Mouse (Mus musculus): ENCODE results near the gene Cenpt. TPM values are rescaled to one million over a fixed set of nuclear protein-coding genes. Genes with fewer than 3 reads are reported as not detected.

The Cenpt gene
- polyA plus RNA-seq, 1 experiment from 2014 or later, result 9.3 TPM

- H3K9ac ChIP-seq (ENCODE audit: low read depth, low read length), result peak overlapping the region; percentile 97
- no peak for TF ChIP-seq CTCF (IDR thresholded peaks at IDR 0.05; ENCODE audit: low read depth)
Observed at GRCm38 (mm10) chr8:105826379-105826778, 26.7 kb downstream of the Cenpt start.

GRCm38 (mm10) chr8:105825506-105825905 is 27.6 kb downstream of the Cenpt start:
- H3K9me3 ChIP-seq (ENCODE audit: control insufficient read depth), result no peaks in the 10 kb centered on the region
- H3K4me3 ChIP-seq (ENCODE audit: low read depth, low read length), result no peak overlapping the region; the same call in 1 of the 2 replicates
- no peak overlapping the region for H3K27ac ChIP-seq (ENCODE audit: low read depth, low read length)

More at GRCm38 (mm10) chr8:105826379-105826778, 26.7 kb downstream of the Cenpt start:
- no peak for ATAC-seq
- Histone ChIP-seq H3K9me3 (ENCODE audit: control insufficient read depth) (no peaks in the 10 kb centered on the region), H3K4me3 (ENCODE audit: low read depth, low read length) (peak overlapping the region; percentile 96), H3K27me3 (replicated peaks; ENCODE audit: control insufficient read depth, insufficient read depth, low read length) (no peaks in the 10 kb centered on the region), H3K27ac (ENCODE audit: low read depth, low read length) (peak overlapping the region; percentile 64; the same call in 1 of the 2 replicates), H3K36me3 (ENCODE audit: control insufficient read depth, insufficient read depth) (peaks cover 20% of the 10 kb centered on the region), H3K4me1 (replicated peaks; ENCODE audit: control insufficient read depth, insufficient read depth, low read length) (peaks cover 6% of the 10 kb centered on the region), H3K4me2 (replicated peaks; ENCODE audit: low read depth) (peak overlapping the region; percentile 73)
- WGBS, result under 1% methylated on average over 4 of the region's 4 CpGs

GRCm38 (mm10) chr8:105820925-105821324 is 32.2 kb downstream of the Cenpt start:
- no peak overlapping the region for H3K27ac ChIP-seq (ENCODE audit: low read depth, low read length)
- no peak overlapping the region for H3K4me3 ChIP-seq (ENCODE audit: low read depth, low read length)
- H3K9me3 ChIP-seq (ENCODE audit: control insufficient read depth), result no peaks in the 10 kb centered on the region
- no peak overlapping the region for H3K9ac ChIP-seq (ENCODE audit: low read depth, low read length)
- no peak overlapping the region for H3K4me2 ChIP-seq (replicated peaks; ENCODE audit: low read depth)
- H3K4me1 ChIP-seq (replicated peaks; ENCODE audit: control insufficient read depth, insufficient read depth, low read length), result peaks cover 2% of the 10 kb centered on the region
- ATAC-seq, result peak; percentile 41; the same call in 1 of the 2 replicates
- peaks cover 36% of the 10 kb centered on the region for H3K36me3 ChIP-seq (ENCODE audit: control insufficient read depth, insufficient read depth)
- no peaks in the 10 kb centered on the region for H3K27me3 ChIP-seq (replicated peaks; ENCODE audit: control insufficient read depth, insufficient read depth, low read length)
- WGBS, result 96% methylated on average over 1 of the region's 1 CpGs
- TF ChIP-seq CTCF (IDR thresholded peaks at IDR 0.05; ENCODE audit: low read depth), result no peak

More at GRCm38 (mm10) chr8:105825506-105825905, 27.6 kb downstream of the Cenpt start:
- Histone ChIP-seq H3K36me3 (ENCODE audit: control insufficient read depth, insufficient read depth) (peaks cover 28% of the 10 kb centered on the region), H3K4me2 (replicated peaks; ENCODE audit: low read depth) (peak overlapping the region; percentile 73; the same call in 1 of the 2 replicates), H3K27me3 (replicated peaks; ENCODE audit: control insufficient read depth, insufficient read depth, low read length) (no peaks in the 10 kb centered on the region), H3K9ac (ENCODE audit: low read depth, low read length) (no peak overlapping the region), H3K4me1 (replicated peaks; ENCODE audit: control insufficient read depth, insufficient read depth, low read length) (peaks cover 6% of the 10 kb centered on the region)
- TF ChIP-seq CTCF (IDR thresholded peaks at IDR 0.05; ENCODE audit: low read depth), result no peak
- no peak for ATAC-seq
- 64% methylated on average over 4 of the region's 4 CpGs for whole genome bisulfite sequencing

DNA sequence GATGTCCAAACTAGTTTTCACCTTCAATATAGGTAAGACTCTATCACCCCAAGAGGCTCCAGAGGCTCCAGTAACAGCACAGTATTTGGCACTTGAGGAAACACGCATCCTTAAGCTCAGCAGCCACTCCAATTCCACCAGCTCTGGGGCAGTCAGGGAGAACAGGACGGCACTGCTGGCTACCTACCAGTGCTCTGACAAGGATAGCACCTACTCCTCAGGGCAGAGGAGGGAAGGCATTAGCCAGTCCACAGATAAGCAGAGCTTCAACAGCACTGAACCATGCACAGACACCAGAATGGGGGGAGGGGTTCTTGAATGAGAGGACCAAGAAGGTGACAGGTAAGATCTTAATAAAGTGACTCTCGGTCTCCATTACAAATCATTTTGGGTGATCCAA is 33.4 kb downstream of the Cenpt start:
- Histone ChIP-seq H3K9ac (ENCODE audit: low read depth, low read length) (no peak overlapping the region), H3K4me2 (replicated peaks; ENCODE audit: low read depth) (no peak overlapping the region), H3K4me3 (ENCODE audit: low read depth, low read length) (no peak overlapping the region), H3K27me3 (replicated peaks; ENCODE audit: control insufficient read depth, insufficient read depth, low read length) (no peaks in the 10 kb centered on the region), H3K9me3 (ENCODE audit: control insufficient read depth) (no peaks in the 10 kb centered on the region), H3K36me3 (ENCODE audit: control insufficient read depth, insufficient read depth) (peaks cover 36% of the 10 kb centered on the region), H3K27ac (ENCODE audit: low read depth, low read length) (no peak overlapping the region), H3K4me1 (replicated peaks; ENCODE audit: control insufficient read depth, insufficient read depth, low read length) (no peaks in the 10 kb centered on the region; the same call in 1 of the 2 replicates)
- ATAC-seq, result no peak
- 93% methylated on average over 3 of the region's 3 CpGs for whole genome bisulfite sequencing
- no peak for TF ChIP-seq CTCF (IDR thresholded peaks at IDR 0.05; ENCODE audit: low read depth)

- peaks cover under 1% of the 10 kb centered on the region; the same call in 1 of the 2 replicates for H3K36me3 ChIP-seq (ENCODE audit: control insufficient read depth, insufficient read depth)
- no peak for TF ChIP-seq CTCF (IDR thresholded peaks at IDR 0.05; ENCODE audit: low read depth)
- no peaks in the 10 kb centered on the region for H3K27me3 ChIP-seq (replicated peaks; ENCODE audit: control insufficient read depth, insufficient read depth, low read length)
- H3K27ac ChIP-seq (ENCODE audit: low read depth, low read length), result no peak overlapping the region
- H3K4me2 ChIP-seq (replicated peaks; ENCODE audit: low read depth), result no peak overlapping the region
- no peak overlapping the region for H3K9ac ChIP-seq (ENCODE audit: low read depth, low read length)
- 99% methylated on average over 6 of the region's 6 CpGs for WGBS
- no peaks in the 10 kb centered on the region for H3K4me1 ChIP-seq (replicated peaks; ENCODE audit: control insufficient read depth, insufficient read depth, low read length)
- H3K9me3 ChIP-seq (ENCODE audit: control insufficient read depth), result no peaks in the 10 kb centered on the region
- no peak overlapping the region for H3K4me3 ChIP-seq (ENCODE audit: low read depth, low read length)
- ATAC-seq, result no peak
Observed at GRCm38 (mm10) chr8:105813241-105813640, 39.8 kb downstream of the Cenpt start.

DNA sequence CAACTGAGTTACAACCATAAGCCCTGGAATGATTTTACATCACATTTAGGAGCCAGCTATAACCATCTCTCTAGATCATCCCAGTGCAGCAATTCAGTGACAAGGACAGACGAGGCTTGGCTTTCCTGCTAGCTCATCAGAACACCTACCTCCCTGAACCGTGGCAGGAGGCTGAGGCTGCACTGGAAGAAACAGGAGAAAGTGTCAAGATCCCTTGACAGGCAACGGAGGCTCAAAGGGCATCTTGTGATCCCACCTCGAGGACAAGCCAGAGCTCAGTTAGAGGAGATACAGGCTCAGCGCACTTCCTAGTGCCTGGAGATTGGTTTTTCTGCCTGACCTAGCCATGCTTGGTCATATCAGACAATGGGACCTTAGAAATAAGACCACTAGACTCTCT is 40.6 kb downstream of the Cenpt start:
- no peaks in the 10 kb centered on the region for H3K4me1 ChIP-seq (replicated peaks; ENCODE audit: control insufficient read depth, insufficient read depth, low read length)
- 60% methylated on average over 5 of the region's 5 CpGs for WGBS
- H3K27me3 ChIP-seq (replicated peaks; ENCODE audit: control insufficient read depth, insufficient read depth, low read length), result no peaks in the 10 kb centered on the region
- no peak for ATAC-seq
- H3K36me3 ChIP-seq (ENCODE audit: control insufficient read depth, insufficient read depth), result no peaks in the 10 kb centered on the region; the same call in 1 of the 2 replicates
- H3K9me3 ChIP-seq (ENCODE audit: control insufficient read depth), result no peaks in the 10 kb centered on the region
- no peak overlapping the region for H3K4me3 ChIP-seq (ENCODE audit: low read depth, low read length)
- no peak overlapping the region for H3K9ac ChIP-seq (ENCODE audit: low read depth, low read length)
- no peak for TF ChIP-seq CTCF (IDR thresholded peaks at IDR 0.05; ENCODE audit: low read depth)
- H3K27ac ChIP-seq (ENCODE audit: low read depth, low read length), result no peak overlapping the region
- H3K4me2 ChIP-seq (replicated peaks; ENCODE audit: low read depth), result no peak overlapping the region
